Mouse (Mus musculus) myocyte (in vitro differentiated cells): ENCODE data around the gene Vstm4.

Experiments
- MYOD1 ChIP-seq, 3 experiments: IDR thresholded peaks; one replicate each; pipeline ENCODE4 v1.6.1; 2011; ENCODE audit warnings: control low read depth in 2 of 3, low read depth in 2 of 3, mild to moderate bottlenecking in 2 of 3, moderate library complexity in 1 of 3; ENCODE audit not compliant: insufficient read length in 2 of 3, control insufficient read depth in 1 of 3
- POLR2AphosphoS2 ChIP-seq: IDR thresholded peaks from one replicate; pipeline ENCODE4 v1.6.1; 2011; ENCODE audit warnings: low read depth, control low read depth; ENCODE audit not compliant: insufficient read length

DNA sequence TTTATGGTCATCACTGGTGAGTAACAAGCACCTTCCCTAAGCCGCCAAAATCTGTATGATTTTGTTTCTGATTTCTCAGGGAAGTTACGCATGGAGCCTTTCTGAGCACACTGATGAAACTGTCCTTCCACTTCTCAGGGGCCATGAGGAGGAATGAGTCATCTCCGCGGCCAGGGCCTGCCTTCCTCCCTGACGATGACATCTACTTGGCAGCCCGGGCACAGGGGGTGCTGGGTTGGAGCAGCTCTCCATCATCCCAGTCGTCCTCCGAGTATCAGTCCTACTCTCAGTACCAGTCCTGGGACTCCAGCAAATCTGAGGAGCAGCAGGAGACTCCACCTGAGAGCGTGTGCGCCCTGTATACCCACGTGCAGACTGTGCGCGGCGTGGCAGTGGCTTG, 21.4 kb upstream of the Vstm4 start:
- TF ChIP-seq MYOD1 (IDR thresholded peaks at IDR 0.05; ENCODE audit: control insufficient read depth in 1 of 3, insufficient read length in 2 of 3, low read depth in 2 of 3) (no peak), POLR2AphosphoS2 (no peak)
